Mouse (Mus musculus) lung, postnatal 0 days (tissue): Measurements from ENCODE around the gene Tulp2. TPM values are rescaled to one million over a fixed set of nuclear protein-coding genes. Genes with fewer than 3 reads are reported as not detected.

ENCODE experiments used
- ATAC-seq: fragments of 200-750 bp; cut with Nextera tagmentation; 2 replicates; pipeline ENCODE4 v1.8.0; 2017; ENCODE audit warnings: moderate library complexity
- DNase-seq: peaks from one replicate; pipeline ENCODE4 v3.0.0-alpha.2; 2016; ENCODE audit warnings: low spot score
- H3K27ac ChIP-seq: fragments of 300-500 bp; sonication (generic); 2 replicates; pipeline ENCODE4 v1.5.1; 2014; ENCODE audit warnings: antibody characterized with exemption, mild to moderate bottlenecking, low read length, mixed read lengths
- H3K27me3 ChIP-seq: fragments of 300-500 bp; sonication (generic); replicated peaks from 2 replicates; pipeline ENCODE4 v1.6.1; 2014; ENCODE audit warnings: low read length, mixed read lengths; ENCODE audit not compliant: insufficient read depth
- H3K36me3 ChIP-seq: fragments of 300-500 bp; sonication (generic); 2 replicates; pipeline ENCODE4 v1.6.1; 2014; ENCODE audit warnings: low read length, mixed read lengths; ENCODE audit not compliant: insufficient read depth
- H3K4me1 ChIP-seq: fragments of 300-500 bp; sonication (generic); 2 replicates; pipeline ENCODE4 v1.6.1; 2014; ENCODE audit warnings: antibody characterized with exemption, low read depth, low read length, mixed read lengths; ENCODE audit not compliant: insufficient read depth
- H3K4me2 ChIP-seq: fragments of 300-500 bp; sonication (generic); replicated peaks from 2 replicates; pipeline ENCODE4 v1.6.1; 2014; ENCODE audit warnings: low read depth, mild to moderate bottlenecking, low read length, moderate library complexity, mixed read lengths
- H3K4me3 ChIP-seq: fragments of 300-500 bp; sonication (generic); 2 replicates; pipeline ENCODE4 v1.5.1; 2014; ENCODE audit warnings: low read depth, low read length
- H3K9ac ChIP-seq: fragments of 300-500 bp; sonication (generic); replicated peaks from 2 replicates; pipeline ENCODE4 v1.6.1; 2014; ENCODE audit warnings: low read depth, mild to moderate bottlenecking
- H3K9me3 ChIP-seq: fragments of 300-500 bp; sonication (generic); 2 replicates; pipeline ENCODE4 v1.6.1; 2016; ENCODE audit warnings: low read length, mixed read lengths
- CTCF ChIP-seq: IDR thresholded peaks from 2 replicates; pipeline ENCODE4 v1.5.1; 2016; ENCODE audit warnings: antibody characterized with exemption, mild to moderate bottlenecking
- EP300 ChIP-seq: IDR thresholded peaks from 2 replicates; pipeline ENCODE4 v1.6.1; 2016; ENCODE audit warnings: antibody characterized with exemption, mild to moderate bottlenecking, control low read depth
- WGBS: fragments of 180-500 bp; shearing (Covaris S2); extraction: QIAGEN DNeasy Blood & Tissue Kit; methylation state at CpG from one replicate; pipeline ENCODE4 v1.1.7; 2014; 5-methylcytosine and 5-hydroxymethylcytosine counted together
- polyA plus RNA-seq: library from polyadenylated mRNA; unstranded; fragments of >200 nt; fragmentation: Nextera tagmentation; extraction: Ambion mirVana; gene quantifications from 2 replicates; pipeline ENCODE4 v1.2.1, GENCODE M21; 2015

Tulp2 gene
- polyA plus RNA-seq, 1 experiment from 2014 or later = 0.25 TPM

- DNase-seq (no peak), ATAC-seq (no peak)
- Histone ChIP-seq H3K27me3 (no peaks in the 10 kb centered on the region), H3K4me3 (no peak overlapping the region), H3K9me3 (no peaks in the 10 kb centered on the region), H3K9ac (no peak overlapping the region), H3K27ac (no peak overlapping the region), H3K4me1 (no peaks in the 10 kb centered on the region), H3K36me3 (no peaks in the 10 kb centered on the region), H3K4me2 (no peak overlapping the region)
- 69% methylated on average over 8 of the region's 8 CpGs for WGBS
- TF ChIP-seq CTCF (no peak), EP300 (no peak)
Observed at GRCm38 (mm10) chr7:45551512-45551883, 69.8 kb downstream of the Tulp2 start.

GRCm38 (mm10) chr7:45553519-45553918 lies 71.8 kb downstream of the Tulp2 start:
- no peak for TF ChIP-seq CTCF
- no peak for TF ChIP-seq EP300
- Histone ChIP-seq H3K4me3 (no peak overlapping the region), H3K27me3 (no peaks in the 10 kb centered on the region), H3K27ac (no peak overlapping the region), H3K4me2 (no peak overlapping the region), H3K9ac (no peak overlapping the region), H3K4me1 (no peaks in the 10 kb centered on the region), H3K9me3 (no peaks in the 10 kb centered on the region), H3K36me3 (no peaks in the 10 kb centered on the region)
- WGBS = 56% methylated on average over 8 of the region's 8 CpGs
- DNase-seq = no peak
- no peak for ATAC-seq

- Histone ChIP-seq H3K4me1 (no peaks in the 10 kb centered on the region), H3K27me3 (no peaks in the 10 kb centered on the region), H3K9me3 (no peaks in the 10 kb centered on the region), H3K27ac (no peak overlapping the region), H3K4me2 (no peak overlapping the region), H3K4me3 (no peak overlapping the region), H3K36me3 (no peaks in the 10 kb centered on the region), H3K9ac (no peak overlapping the region)
- ATAC-seq = no peak
- no peak for DNase-seq
- no peak for TF ChIP-seq EP300
- TF ChIP-seq CTCF = no peak
- 96% methylated on average over 2 of the region's 2 CpGs for WGBS
Observed at GRCm38 (mm10) chr7:45553990-45554389, 72.3 kb downstream of the Tulp2 start.

- Histone ChIP-seq H3K36me3 (no peaks in the 10 kb centered on the region), H3K9ac (no peak within 1 kb of the TSS), H3K27ac (no peak within 1 kb of the TSS), H3K4me3 (no peak within 1 kb of the TSS), H3K9me3 (no peaks in the 10 kb centered on the region), H3K27me3 (no peaks in the 10 kb centered on the region), H3K4me2 (no peak within 1 kb of the TSS), H3K4me1 (no peaks in the 10 kb centered on the region)
- TF ChIP-seq CTCF (no peak), EP300 (no peak)
- DNase-seq (no peak), ATAC-seq (no peak)
- 13% methylated on average over 8 of the region's 8 CpGs for WGBS
Observed at GRCm38 (mm10) chr7:45554744-45555143, 73.1 kb downstream of the Tulp2 start, which contains the start of gene Hsd17b14. Hsd17b14 (plus strand) TSS chr7:45554893.

- WGBS = 26% methylated on average over 8 of the region's 8 CpGs
Observed at GRCm38 (mm10) chr7:45555787-45556186, 74.1 kb downstream of the Tulp2 start.

GRCm38 (mm10) chr7:45558907-45559306 lies 77.2 kb downstream of the Tulp2 start:
- WGBS = 18% methylated on average over 6 of the region's 6 CpGs
- no peaks in the 10 kb centered on the region for H3K9me3 ChIP-seq
- no peak overlapping the region for H3K4me2 ChIP-seq
- H3K4me1 ChIP-seq = no peaks in the 10 kb centered on the region
- DNase-seq (peak; percentile 64), ATAC-seq (peak; percentile 67)
- no peaks in the 10 kb centered on the region for H3K36me3 ChIP-seq
- TF ChIP-seq CTCF (no peak), EP300 (no peak)
- no peaks in the 10 kb centered on the region for H3K27me3 ChIP-seq
- H3K4me3 ChIP-seq = no peak overlapping the region
- 0 out of 2 replicates have a peak overlapping the region, but pooled peaks have one; percentile 68 for H3K27ac ChIP-seq
- H3K9ac ChIP-seq = no peak overlapping the region

More at GRCm38 (mm10) chr7:45555787-45556186, 74.1 kb downstream of the Tulp2 start:
- no peak overlapping the region for H3K4me2 ChIP-seq
- DNase-seq = peak; percentile 84
- no peak overlapping the region for H3K4me3 ChIP-seq
- H3K27ac ChIP-seq = no peak overlapping the region
- no peaks in the 10 kb centered on the region for H3K4me1 ChIP-seq
- H3K9me3 ChIP-seq = no peaks in the 10 kb centered on the region
- peak; percentile 53; the same call in 1 of the 2 replicates for ATAC-seq
- H3K36me3 ChIP-seq = no peaks in the 10 kb centered on the region
- peak; percentile 90 for TF ChIP-seq CTCF
- no peak for TF ChIP-seq EP300
- H3K27me3 ChIP-seq = no peaks in the 10 kb centered on the region
- H3K9ac ChIP-seq = no peak overlapping the region

GRCm38 (mm10) chr7:45560241-45560640 lies 78.6 kb downstream of the Tulp2 start:
- ATAC-seq (no peak), DNase-seq (no peak)
- Histone ChIP-seq H3K4me1 (no peaks in the 10 kb centered on the region), H3K9ac (no peak overlapping the region), H3K9me3 (no peaks in the 10 kb centered on the region), H3K4me2 (no peak overlapping the region), H3K4me3 (no peak overlapping the region), H3K36me3 (no peaks in the 10 kb centered on the region), H3K27ac (no peak overlapping the region), H3K27me3 (no peaks in the 10 kb centered on the region)
- no peak for TF ChIP-seq EP300
- TF ChIP-seq CTCF = no peak
- WGBS = 71% methylated on average over 7 of the region's 7 CpGs
